Mouse (Mus musculus) right cerebral cortex, adult 2 months (tissue): Measurements from ENCODE around the gene Erg.

Source experiments
- DNase-seq, 2 experiments: peaks; one replicate each; pipeline ENCODE4 v3.0.0; 2021 to 2022; ENCODE audit warnings: low spot score in 2 of 2

Gene Erg

GRCm38 (mm10) chr16:95586311-95586602 lies at the start of gene Erg:
TSS of gene Erg (minus strand) at chr16:95586593.
- no peak for DNase-seq

- DNase-seq = no peak
Measured at GRCm38 (mm10) chr16:95631816-95632215, 45.4 kb upstream of the Erg start.

GRCm38 (mm10) chr16:95623876-95624770 lies 37.7 kb upstream of the Erg start:
- no peak for DNase-seq

GRCm38 (mm10) chr16:95623056-95623455 lies 36.7 kb upstream of the Erg start:
- DNase-seq = no peak

GRCm38 (mm10) chr16:95619859-95620325 lies 33.5 kb upstream of the Erg start:
- DNase-seq = no peak

- DNase-seq = no peak
Measured at GRCm38 (mm10) chr16:95618206-95618605, 31.8 kb upstream of the Erg start.

- no peak for DNase-seq
Measured at GRCm38 (mm10) chr16:95617720-95618119, 31.3 kb upstream of the Erg start.

- DNase-seq = no peak
Measured at GRCm38 (mm10) chr16:95615579-95615978, 29.2 kb upstream of the Erg start.

- DNase-seq = no peak
Measured at GRCm38 (mm10) chr16:95614482-95614881, 28.1 kb upstream of the Erg start.

GRCm38 (mm10) chr16:95611982-95612746 lies 25.8 kb upstream of the Erg start:
- DNase-seq = no peak

GRCm38 (mm10) chr16:95608624-95609023 lies 22.2 kb upstream of the Erg start:
- DNase-seq = no peak

GRCm38 (mm10) chr16:95605304-95605703 lies 18.9 kb upstream of the Erg start:
- peak; percentile 75 to 87 for DNase-seq

GRCm38 (mm10) chr16:95602504-95602903 lies 16.1 kb upstream of the Erg start:
- DNase-seq = no peak

- no peak for DNase-seq
Measured at GRCm38 (mm10) chr16:95601807-95602206, 15.4 kb upstream of the Erg start.

GRCm38 (mm10) chr16:95601219-95601580 lies 14.8 kb upstream of the Erg start:
- DNase-seq = no peak

- no peak for DNase-seq
Measured at GRCm38 (mm10) chr16:95600572-95601218, 14.3 kb upstream of the Erg start.

GRCm38 (mm10) chr16:95598930-95599329 lies 12.5 kb upstream of the Erg start:
- DNase-seq = no peak

- no peak for DNase-seq
Measured at GRCm38 (mm10) chr16:95597578-95597951, 11.2 kb upstream of the Erg start.

GRCm38 (mm10) chr16:95596884-95597577 lies 10.6 kb upstream of the Erg start:
- no peak for DNase-seq

GRCm38 (mm10) chr16:95588849-95589248 lies 2.5 kb upstream of the Erg start:
- DNase-seq = no peak

- DNase-seq = no peak
Measured at GRCm38 (mm10) chr16:95586726-95587125, 333 bp upstream of the Erg start.
